Mouse (Mus musculus) Patski (cell line): ENCODE measurements around the gene Iqcf1. TPM values are rescaled to one million over a fixed set of nuclear protein-coding genes. Genes with fewer than 3 reads are reported as not detected.

ENCODE experiments used
- ATAC-seq: fragments of 100-300 bp; one replicate; pipeline ENCODE4 v1.8.0; 2021
- CTCF ChIA-PET: fragments of 350-600 bp; sonication (Branson Sonifier 250); formaldehyde crosslinking; loops from one replicate; lab custom pipeline; 2022; ENCODE audit warnings: inconsistent platforms; lab: Charles Lee
- POLR2A ChIA-PET: fragments of 350-600 bp; sonication (Branson Sonifier 250); formaldehyde crosslinking; loops from one replicate; lab custom pipeline; 2022; ENCODE audit warnings: antibody characterized with exemption, inconsistent platforms; lab: Charles Lee
- DNase-seq: peaks from one replicate; pipeline ENCODE4 v3.0.0-alpha.2; 2011; ENCODE audit warnings: low read depth, low spot score
- H3K27me3 ChIP-seq: fragments of 371-371 bp; one replicate; pipeline ENCODE4 v1.5.1; 2021
- CTCF ChIP-seq: fragments of 100-300 bp; IDR thresholded peaks from one replicate; pipeline ENCODE4 v1.5.1; 2021
- in situ Hi-C: fragments of 300-500 bp; cut with MboI; formaldehyde crosslinking; loops from 3 replicates; pipeline ENCODE4 v1.11.1; 2018; ENCODE audit warnings: low pct_unique_long_range_greater_than_20kb, mixed read lengths
- polyA plus RNA-seq: library from polyadenylated mRNA; unstranded; gene quantifications from one replicate; pipeline ENCODE4 v1.2.3, GENCODE M21; 2021

Gene Iqcf1
- polyA plus RNA-seq, 1 experiment from 2014 or later: not detected

- DNase-seq (no peak), ATAC-seq (no peak)
- peaks cover 8% of the 10 kb centered on the region for H3K27me3 ChIP-seq
- in situ Hi-C loops: no loop called here
- CTCF ChIA-PET: no interaction called here
- POLR2A ChIA-PET: interaction anchor here (0.8 to 1.1 kb wide), 2 partner anchors 29 to 102 kb away, joined by 3 read pairs; no protein-coding TSS in a partner anchor
- no peak for TF ChIP-seq CTCF
Measured at GRCm38 (mm10) chr9:106512729-106513450, 13.1 kb downstream of the Iqcf1 start.

GRCm38 (mm10) chr9:106513566-106513965 lies 13.8 kb downstream of the Iqcf1 start:
- no peak for ATAC-seq
- ChIA-PET POLR2A (no interaction called here), CTCF (no interaction called here)
- no peak for DNase-seq
- H3K27me3 ChIP-seq: peaks cover 13% of the 10 kb centered on the region
- TF ChIP-seq CTCF: no peak
- in situ Hi-C loops: no loop called here

DNA sequence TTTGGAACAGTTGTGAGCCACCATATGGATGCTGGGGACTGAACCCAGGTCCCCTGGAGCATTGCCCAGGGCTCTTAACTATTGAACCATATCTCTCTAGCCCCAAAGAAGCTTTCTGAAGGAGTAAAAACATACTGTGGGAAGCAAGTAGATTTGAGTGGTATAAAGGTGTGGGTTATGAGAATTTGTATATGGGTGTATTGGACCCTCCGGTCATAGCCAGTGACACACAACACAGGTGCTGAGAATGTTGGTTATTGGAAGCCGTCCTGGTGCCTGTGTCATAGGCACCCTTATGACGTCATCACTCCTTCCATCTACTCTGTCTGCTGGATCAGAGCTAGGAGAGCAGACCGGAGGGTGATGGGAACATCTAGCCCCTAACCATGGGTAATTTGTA lies 14.5 kb downstream of the Iqcf1 start, which contains the start of gene Iqcf5:
TSS of gene Iqcf5 (plus strand) at position 301 of the 400 bp plus-strand sequence.
- in situ Hi-C loops: no loop called here
- H3K27me3 ChIP-seq: peaks cover 15% of the 10 kb centered on the region
- ATAC-seq (no peak), DNase-seq (no peak)
- POLR2A ChIA-PET: no interaction called here
- CTCF ChIA-PET: no interaction called here
- no peak for TF ChIP-seq CTCF

GRCm38 (mm10) chr9:106519433-106519832 lies 19.7 kb downstream of the Iqcf1 start:
- POLR2A ChIA-PET: no interaction called here
- DNase-seq: no peak
- CTCF ChIA-PET: interaction anchor here (1.2 kb wide), 1 partner anchor 13 kb away, joined by 4 read pairs; no protein-coding TSS in a partner anchor
- no peak for ATAC-seq
- in situ Hi-C loops: no loop called here
- H3K27me3 ChIP-seq: peaks cover 20% of the 10 kb centered on the region
- TF ChIP-seq CTCF: no peak

GRCm38 (mm10) chr9:106519909-106520308 lies 20.1 kb downstream of the Iqcf1 start:
- H3K27me3 ChIP-seq: peaks cover 21% of the 10 kb centered on the region
- ChIA-PET POLR2A (no interaction called here), CTCF (no interaction called here)
- ATAC-seq (no peak), DNase-seq (no peak)
- in situ Hi-C loops: no loop called here
- TF ChIP-seq CTCF: no peak

GRCm38 (mm10) chr9:106531833-106532232 lies 32.1 kb downstream of the Iqcf1 start:
- CTCF ChIA-PET: interaction anchor here (0.7 to 2.2 kb wide), 8 partner anchors 9 to 111 kb away, joined by 3 to 6 read pairs (median 3); no protein-coding TSS in a partner anchor
- in situ Hi-C loops: no loop called here
- TF ChIP-seq CTCF: peak; percentile 98

DNA sequence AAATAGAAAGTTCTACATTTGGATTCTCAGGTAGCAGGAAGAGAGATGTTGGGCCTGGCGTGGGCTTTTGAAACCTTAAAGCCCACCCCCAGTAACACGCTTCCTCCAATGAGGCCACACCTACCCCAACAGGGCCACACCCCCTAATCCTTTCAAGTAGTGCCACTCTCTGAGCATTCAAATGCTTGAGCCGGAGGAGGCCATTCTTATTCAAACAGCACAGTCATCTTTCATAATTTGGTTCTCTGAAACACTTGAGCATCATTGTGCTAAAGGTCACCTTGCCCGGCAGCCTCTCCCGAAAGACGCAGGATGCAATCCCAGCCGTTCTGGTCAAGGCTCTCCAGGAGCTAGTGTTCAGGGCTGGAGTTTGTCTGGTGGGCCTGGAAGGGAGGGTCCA lies 34.5 kb downstream of the Iqcf1 start:
- ChIA-PET CTCF (no interaction called here), POLR2A (no interaction called here)
- DNase-seq (no peak), ATAC-seq (no peak)
- in situ Hi-C loops: no loop called here
- no peak for TF ChIP-seq CTCF
- H3K27me3 ChIP-seq: no peaks in the 10 kb centered on the region

More at GRCm38 (mm10) chr9:106531833-106532232, 32.1 kb downstream of the Iqcf1 start:
- peak; percentile 4 for DNase-seq
- ATAC-seq: peak; percentile 67
- H3K27me3 ChIP-seq: peaks cover 4% of the 10 kb centered on the region
- POLR2A ChIA-PET: no interaction called here

GRCm38 (mm10) chr9:106534975-106535374 lies 35.2 kb downstream of the Iqcf1 start:
- TF ChIP-seq CTCF: no peak
- POLR2A ChIA-PET: no interaction called here
- no peak for DNase-seq
- H3K27me3 ChIP-seq: no peaks in the 10 kb centered on the region
- CTCF ChIA-PET: no interaction called here
- ATAC-seq: no peak
- in situ Hi-C loops: no loop called here

Other genes starting within 250 kb of the Iqcf1 start
- gene Poc1a, start 218.9 kb upstream of the Iqcf1 start, polyA plus RNA-seq: 9.9 TPM
- gene Dusp7, start 131.3 kb upstream of the Iqcf1 start, polyA plus RNA-seq: 13.6 TPM
- 189 TPM for gene Rpl29, start 70.5 kb upstream of the Iqcf1 start, polyA plus RNA-seq
- 10.8 TPM for gene Acy1, start 61.6 kb upstream of the Iqcf1 start, polyA plus RNA-seq
- 31.2 TPM for gene Abhd14b, start 52.5 kb upstream of the Iqcf1 start, polyA plus RNA-seq
- 25.2 TPM for gene Abhd14a, start 52.3 kb upstream of the Iqcf1 start, polyA plus RNA-seq
- gene Pcbp4, start 46.7 kb upstream of the Iqcf1 start, polyA plus RNA-seq: 83.4 TPM
- 0.05 TPM for gene Gpr62, start 34.0 kb upstream of the Iqcf1 start, polyA plus RNA-seq
- 29.9 TPM for gene Rrp9, start 24.0 kb upstream of the Iqcf1 start, polyA plus RNA-seq
- gene Parp3, start 23.0 kb upstream of the Iqcf1 start, polyA plus RNA-seq: 58.0 TPM
- gene Iqcf5, start 14.6 kb downstream of the Iqcf1 start, polyA plus RNA-seq: not detected
- not detected for gene Iqcf3, start 61.7 kb downstream of the Iqcf1 start, polyA plus RNA-seq
- gene Iqcf4, start 71.0 kb downstream of the Iqcf1 start, polyA plus RNA-seq: not detected
- gene Iqcf6, start 126.6 kb downstream of the Iqcf1 start, polyA plus RNA-seq: not detected
- gene Grm2, start 156.1 kb downstream of the Iqcf1 start, polyA plus RNA-seq: not detected
- 162 TPM for gene Tex264, start 186.0 kb downstream of the Iqcf1 start, polyA plus RNA-seq